Mouse (Mus musculus): ENCODE measurements around the gene Nwd2. TPM values are rescaled to one million over a fixed set of nuclear protein-coding genes. Genes with fewer than 3 reads are reported as not detected.

Nwd2 gene
- polyA plus RNA-seq, 1 experiment = not detected

DNA sequence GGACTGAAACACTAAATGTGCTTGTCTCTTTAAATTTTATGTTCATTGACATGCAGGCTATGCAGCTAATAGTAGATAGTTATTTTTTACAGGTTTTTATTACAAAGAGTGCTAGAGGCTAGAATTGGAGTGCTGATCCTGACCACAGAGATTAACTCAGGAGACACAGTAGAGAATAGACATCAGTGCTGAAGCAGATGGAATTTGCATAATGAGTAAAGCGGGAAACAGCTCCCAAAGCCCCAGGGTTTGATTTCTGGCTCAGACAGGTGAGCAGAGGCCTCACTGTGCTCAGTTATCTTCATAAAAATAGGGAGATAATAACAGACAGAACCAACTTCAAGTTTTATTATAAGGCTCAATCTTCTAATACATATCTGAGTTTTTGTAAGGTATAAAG lies 99.9 kb downstream of the Nwd2 start:
- H3K4me1 ChIP-seq (ENCODE audit: control insufficient read depth, insufficient read depth, low read length) = no peaks in the 10 kb centered on the region
- no peak overlapping the region for H3K4me3 ChIP-seq (ENCODE audit: insufficient read depth, low read length)
- H3K27ac ChIP-seq (ENCODE audit: insufficient read depth, low read depth, low read length) = no peak overlapping the region
- TF ChIP-seq POLR2A (IDR thresholded peaks at IDR 0.05; ENCODE audit: borderline replicate concordance, low read depth, low read length) (no peak), CTCF (IDR thresholded peaks at IDR 0.05; ENCODE audit: low read depth, low read length) (no peak)

GRCm38 (mm10) chr5:63755092-63755761 lies 106.3 kb downstream of the Nwd2 start:
- Histone ChIP-seq H3K27ac (ENCODE audit: insufficient read depth, low read depth, low read length) (no peak overlapping the region), H3K4me3 (ENCODE audit: insufficient read depth, low read length) (no peak overlapping the region), H3K4me1 (ENCODE audit: control insufficient read depth, insufficient read depth, low read length) (no peaks in the 10 kb centered on the region; the same call in 1 of the 2 replicates)
- TF ChIP-seq CTCF (IDR thresholded peaks at IDR 0.05; ENCODE audit: low read depth, low read length) (no peak), POLR2A (IDR thresholded peaks at IDR 0.05; ENCODE audit: borderline replicate concordance, low read depth, low read length) (no peak)

GRCm38 (mm10) chr5:63755938-63756337 lies 107.0 kb downstream of the Nwd2 start:
- no peak for TF ChIP-seq CTCF (IDR thresholded peaks at IDR 0.05; ENCODE audit: low read depth, low read length)
- no peak for TF ChIP-seq POLR2A (IDR thresholded peaks at IDR 0.05; ENCODE audit: borderline replicate concordance, low read depth, low read length)
- no peak overlapping the region for H3K27ac ChIP-seq (ENCODE audit: insufficient read depth, low read depth, low read length)
- no peaks in the 10 kb centered on the region; the same call in 1 of the 2 replicates for H3K4me1 ChIP-seq (ENCODE audit: control insufficient read depth, insufficient read depth, low read length)
- H3K4me3 ChIP-seq (ENCODE audit: insufficient read depth, low read length) = no peak overlapping the region

DNA sequence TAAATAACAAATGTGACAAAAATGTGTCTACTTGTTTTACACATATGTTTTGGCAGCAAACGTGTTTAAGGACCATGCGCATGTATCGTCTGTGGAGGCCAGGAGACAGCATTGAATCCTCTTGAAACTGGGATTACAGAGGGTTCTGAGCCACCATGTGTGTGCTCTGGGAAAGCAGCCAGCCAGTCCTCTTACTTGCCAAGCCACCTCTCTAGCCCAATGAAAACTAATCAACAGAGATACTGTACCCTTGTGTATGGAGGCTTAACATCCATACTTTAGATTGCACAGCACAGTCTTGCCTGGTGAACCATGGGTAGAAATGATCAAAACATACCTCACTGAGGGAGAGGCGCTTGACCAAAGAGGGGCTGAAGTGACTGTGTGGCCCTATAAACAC lies 117.0 kb downstream of the Nwd2 start:
- TF ChIP-seq CTCF (IDR thresholded peaks at IDR 0.05; ENCODE audit: low read depth, low read length) = no peak
- no peak for TF ChIP-seq POLR2A (IDR thresholded peaks at IDR 0.05; ENCODE audit: borderline replicate concordance, low read depth, low read length)
- no peak overlapping the region for H3K4me3 ChIP-seq (ENCODE audit: insufficient read depth, low read length)
- no peak overlapping the region for H3K27ac ChIP-seq (ENCODE audit: insufficient read depth, low read depth, low read length)
- no peaks in the 10 kb centered on the region for H3K4me1 ChIP-seq (ENCODE audit: control insufficient read depth, insufficient read depth, low read length)

GRCm38 (mm10) chr5:63766715-63767114 lies 117.8 kb downstream of the Nwd2 start:
- Histone ChIP-seq H3K4me1 (ENCODE audit: control insufficient read depth, insufficient read depth, low read length) (no peaks in the 10 kb centered on the region), H3K4me3 (ENCODE audit: insufficient read depth, low read length) (no peak overlapping the region), H3K27ac (ENCODE audit: insufficient read depth, low read depth, low read length) (no peak overlapping the region)
- no peak for TF ChIP-seq POLR2A (IDR thresholded peaks at IDR 0.05; ENCODE audit: borderline replicate concordance, low read depth, low read length)
- no peak for TF ChIP-seq CTCF (IDR thresholded peaks at IDR 0.05; ENCODE audit: low read depth, low read length)

- TF ChIP-seq CTCF (IDR thresholded peaks at IDR 0.05; ENCODE audit: low read depth, low read length) (no peak), POLR2A (IDR thresholded peaks at IDR 0.05; ENCODE audit: borderline replicate concordance, low read depth, low read length) (no peak)
- no peaks in the 10 kb centered on the region for H3K4me1 ChIP-seq (ENCODE audit: control insufficient read depth, insufficient read depth, low read length)
- H3K4me3 ChIP-seq (ENCODE audit: insufficient read depth, low read length) = no peak overlapping the region
- H3K27ac ChIP-seq (ENCODE audit: insufficient read depth, low read depth, low read length) = no peak overlapping the region
Observed at GRCm38 (mm10) chr5:63767464-63767863, 118.6 kb downstream of the Nwd2 start.

- no peak overlapping the region for H3K27ac ChIP-seq (ENCODE audit: insufficient read depth, low read depth, low read length)
- no peak overlapping the region for H3K4me3 ChIP-seq (ENCODE audit: insufficient read depth, low read length)
- TF ChIP-seq CTCF (IDR thresholded peaks at IDR 0.05; ENCODE audit: low read depth, low read length) = no peak
- no peak for TF ChIP-seq POLR2A (IDR thresholded peaks at IDR 0.05; ENCODE audit: borderline replicate concordance, low read depth, low read length)
- no peaks in the 10 kb centered on the region for H3K4me1 ChIP-seq (ENCODE audit: control insufficient read depth, insufficient read depth, low read length)
Observed at GRCm38 (mm10) chr5:63768220-63768619, 119.3 kb downstream of the Nwd2 start.

GRCm38 (mm10) chr5:63772971-63773370 lies 124.1 kb downstream of the Nwd2 start:
- no peak overlapping the region for H3K4me3 ChIP-seq (ENCODE audit: insufficient read depth, low read length)

GRCm38 (mm10) chr5:63773603-63774002 lies 124.7 kb downstream of the Nwd2 start:
- Histone ChIP-seq H3K27ac (ENCODE audit: insufficient read depth, low read depth, low read length) (no peak overlapping the region), H3K4me3 (ENCODE audit: insufficient read depth, low read length) (no peak overlapping the region), H3K4me1 (ENCODE audit: control insufficient read depth, insufficient read depth, low read length) (no peaks in the 10 kb centered on the region)
- TF ChIP-seq POLR2A (IDR thresholded peaks at IDR 0.05; ENCODE audit: borderline replicate concordance, low read depth, low read length) (no peak), CTCF (IDR thresholded peaks at IDR 0.05; ENCODE audit: low read depth, low read length) (no peak)

More at GRCm38 (mm10) chr5:63772971-63773370, 124.1 kb downstream of the Nwd2 start:
- no peak for TF ChIP-seq POLR2A (IDR thresholded peaks at IDR 0.05; ENCODE audit: borderline replicate concordance, low read depth, low read length)
- TF ChIP-seq CTCF (IDR thresholded peaks at IDR 0.05; ENCODE audit: low read depth, low read length) = no peak
- H3K4me1 ChIP-seq (ENCODE audit: control insufficient read depth, insufficient read depth, low read length) = no peaks in the 10 kb centered on the region
- no peak overlapping the region for H3K27ac ChIP-seq (ENCODE audit: insufficient read depth, low read depth, low read length)

DNA sequence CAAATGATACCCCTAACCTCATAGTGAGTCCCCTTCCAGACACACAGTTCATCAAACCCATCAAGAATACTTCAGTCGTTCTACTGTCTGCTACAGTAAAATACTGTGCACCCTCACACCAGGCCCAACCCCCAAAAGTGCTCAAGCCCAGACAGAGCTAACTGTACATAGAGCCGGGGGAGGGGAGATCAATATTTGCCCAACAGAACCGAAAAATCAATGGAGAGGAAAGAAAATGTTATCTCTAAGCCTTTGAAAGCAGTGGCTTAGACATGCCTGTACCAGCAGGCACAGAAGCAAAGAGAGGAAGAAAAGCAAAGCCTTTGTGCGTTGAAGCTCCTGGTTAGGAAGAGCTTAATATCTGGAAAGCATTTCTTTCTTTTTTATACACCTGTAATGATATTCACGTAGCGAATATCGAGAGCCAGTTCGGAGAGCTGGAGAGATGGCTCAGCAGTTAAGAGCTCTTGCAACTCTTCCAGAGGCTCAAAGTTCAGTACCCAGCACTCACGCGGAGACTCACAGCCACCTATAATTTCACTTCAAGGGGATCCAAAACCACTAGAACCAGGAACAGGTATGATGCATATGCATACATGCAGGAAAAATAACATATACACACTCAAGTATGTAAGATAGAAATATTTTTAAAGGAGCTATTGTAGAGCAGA lies 139.4 kb downstream of the Nwd2 start:
- H3K27ac ChIP-seq (ENCODE audit: insufficient read depth, low read depth, low read length) = no peak overlapping the region
- no peak overlapping the region for H3K4me3 ChIP-seq (ENCODE audit: insufficient read depth, low read length)
- TF ChIP-seq CTCF (IDR thresholded peaks at IDR 0.05; ENCODE audit: low read depth, low read length) = no peak
- no peak for TF ChIP-seq POLR2A (IDR thresholded peaks at IDR 0.05; ENCODE audit: borderline replicate concordance, low read depth, low read length)
- no peaks in the 10 kb centered on the region for H3K4me1 ChIP-seq (ENCODE audit: control insufficient read depth, insufficient read depth, low read length)

Data from bone marrow macrophage, adult 2 months (primary cell).